Mouse (Mus musculus): Measurements from ENCODE around the gene Mast1. TPM values are rescaled to one million over a fixed set of nuclear protein-coding genes. Genes with fewer than 3 reads are reported as not detected.

Gene Mast1
- total RNA-seq, 2 experiments from 2014 or later = 2.3 to 4.2 TPM

DNA sequence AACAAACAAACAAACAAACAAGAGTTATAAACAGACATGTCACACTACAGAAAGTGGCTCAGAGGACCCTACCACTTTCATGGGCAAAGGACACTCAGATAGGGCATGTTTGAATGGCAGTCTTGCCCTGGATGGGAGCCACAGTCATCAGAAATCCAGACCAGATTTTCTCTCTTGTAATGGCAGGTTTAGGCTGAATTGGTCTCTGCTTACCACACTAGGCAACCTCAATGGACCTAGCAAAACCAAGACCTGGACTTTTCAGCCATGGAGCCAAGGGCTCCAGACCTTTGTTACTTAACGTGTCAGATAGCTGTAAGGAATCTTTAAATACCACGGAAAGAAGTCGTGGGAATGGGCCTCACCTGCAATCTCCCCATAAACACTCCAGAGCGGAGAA is 6.5 kb upstream of the Mast1 start:
- DNase-seq = no peak

DNA sequence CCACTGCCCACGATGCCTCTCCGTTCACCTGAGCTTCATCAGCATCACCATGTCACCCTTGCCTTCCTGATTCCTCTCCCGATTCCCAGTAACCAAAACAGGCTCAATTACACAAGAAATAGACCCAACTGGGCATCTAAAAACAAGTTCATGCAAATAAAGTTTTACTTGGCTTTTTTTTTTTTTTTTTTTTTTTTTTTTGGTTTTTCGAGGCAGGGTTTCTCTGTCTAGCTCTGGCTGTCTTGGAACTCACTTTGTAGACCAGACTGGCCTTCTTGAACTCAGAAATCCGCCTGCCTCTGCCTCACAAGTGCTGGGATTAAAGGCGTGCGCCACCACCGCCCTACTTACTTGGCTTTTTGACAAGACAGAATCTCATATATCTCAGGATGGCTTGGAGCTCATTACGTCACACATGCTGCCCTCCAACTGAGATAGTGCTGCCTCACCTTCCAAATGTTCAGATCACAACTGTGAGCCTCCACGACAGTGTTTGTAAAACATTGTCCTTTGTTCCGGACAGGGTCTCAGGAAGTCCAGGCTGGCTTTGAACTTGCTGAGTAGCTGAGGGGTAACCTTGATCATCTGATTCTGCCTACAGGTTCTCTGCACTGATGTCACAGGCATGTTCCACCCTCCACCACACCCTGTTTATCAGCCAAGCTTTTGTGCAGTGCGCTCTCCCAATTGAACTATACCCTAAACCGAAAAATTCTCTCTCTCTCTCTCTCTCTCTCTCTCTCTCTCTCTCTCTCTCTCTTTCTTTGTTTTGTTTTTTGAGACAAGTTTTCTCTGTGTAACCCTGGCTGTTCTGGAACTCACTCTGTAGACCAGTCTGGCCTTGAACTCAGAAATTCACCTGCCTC is 694 bp upstream of the Mast1 start:
- no peak for DNase-seq

DNA sequence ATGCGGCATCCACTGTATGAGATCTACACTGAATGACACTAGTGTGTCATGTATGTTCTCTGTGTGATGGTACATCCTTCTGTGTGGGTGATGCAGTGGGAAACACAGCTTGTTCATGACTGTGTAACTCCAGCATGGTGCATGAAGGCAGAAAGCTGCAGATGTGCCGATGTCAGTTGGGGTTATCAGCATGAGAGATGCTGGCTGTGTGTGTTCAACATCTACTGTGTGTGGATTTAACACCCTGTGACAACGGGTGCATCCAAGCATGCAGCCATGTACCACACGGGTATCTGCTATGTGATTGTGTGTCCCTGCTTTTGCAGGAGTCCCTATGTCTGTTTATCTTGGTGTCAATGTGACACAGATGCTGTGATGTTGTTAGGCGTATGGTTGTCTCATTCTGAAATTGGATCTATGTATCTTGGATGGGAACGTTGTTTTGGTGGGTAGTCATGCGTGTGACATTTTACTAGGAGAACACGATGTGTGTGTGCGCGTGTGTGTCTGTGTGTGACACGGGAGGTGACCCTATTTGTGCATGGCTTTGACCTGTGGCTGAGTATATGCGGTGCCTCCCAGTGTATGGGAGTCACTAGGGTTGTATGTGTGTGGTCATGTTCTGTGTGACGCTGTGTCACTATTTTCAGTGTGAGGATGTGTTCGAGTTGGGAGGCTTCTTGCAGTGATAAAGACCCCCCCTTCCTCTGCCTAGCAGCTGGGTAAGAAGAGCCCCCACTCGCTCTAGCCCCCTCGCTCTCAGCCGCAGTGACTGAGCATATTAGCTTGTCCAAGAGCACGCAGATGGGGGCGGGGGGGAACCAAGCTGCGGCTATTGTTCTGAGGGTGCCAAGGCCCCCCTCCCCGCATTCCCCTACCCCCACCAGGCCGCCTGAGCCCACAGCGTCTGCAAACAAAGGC is 858 bp downstream of the Mast1 start:
- no peak for DNase-seq

DNA sequence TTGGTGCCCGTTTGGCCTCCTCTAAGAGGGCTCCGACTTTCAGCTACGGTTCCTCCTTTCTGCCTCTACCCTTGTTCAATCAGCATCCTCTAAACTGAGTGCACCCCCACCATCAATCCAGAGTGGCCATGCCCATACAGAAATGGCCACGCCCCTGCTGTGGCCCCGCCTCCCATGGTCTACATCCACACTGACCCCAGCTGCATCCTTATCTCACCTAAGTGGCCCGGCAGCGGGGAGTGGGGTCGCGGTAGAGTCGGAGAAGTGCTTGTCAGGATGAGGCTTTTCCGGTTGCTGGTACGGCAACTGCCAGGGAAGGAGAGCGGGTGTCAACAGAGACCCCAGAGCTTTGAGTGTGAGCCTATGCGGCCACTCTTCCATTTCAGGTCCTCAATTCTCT is 1.7 kb downstream of the Mast1 start:
- no peak for DNase-seq

DNA sequence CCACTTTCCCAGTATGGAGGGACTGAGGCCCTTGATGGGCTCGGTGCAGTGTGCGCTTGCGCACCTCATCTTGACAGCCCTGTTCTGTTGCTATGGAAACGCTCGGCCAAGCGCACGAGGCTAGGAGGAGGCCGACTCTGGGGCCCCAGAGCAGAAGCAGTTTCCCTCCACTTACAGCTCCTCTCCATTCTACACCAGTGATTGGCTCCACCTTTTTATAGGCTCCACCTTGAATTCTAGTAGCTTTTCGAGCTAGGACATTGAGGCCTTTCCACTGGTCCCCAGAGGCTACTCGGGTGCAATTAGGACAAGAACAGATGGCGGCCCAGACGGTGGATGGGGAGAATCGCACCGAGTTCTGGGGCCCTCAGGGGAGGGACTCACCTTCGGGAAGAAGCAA is 2.3 kb downstream of the Mast1 start:
- no peak for DNase-seq

DNA sequence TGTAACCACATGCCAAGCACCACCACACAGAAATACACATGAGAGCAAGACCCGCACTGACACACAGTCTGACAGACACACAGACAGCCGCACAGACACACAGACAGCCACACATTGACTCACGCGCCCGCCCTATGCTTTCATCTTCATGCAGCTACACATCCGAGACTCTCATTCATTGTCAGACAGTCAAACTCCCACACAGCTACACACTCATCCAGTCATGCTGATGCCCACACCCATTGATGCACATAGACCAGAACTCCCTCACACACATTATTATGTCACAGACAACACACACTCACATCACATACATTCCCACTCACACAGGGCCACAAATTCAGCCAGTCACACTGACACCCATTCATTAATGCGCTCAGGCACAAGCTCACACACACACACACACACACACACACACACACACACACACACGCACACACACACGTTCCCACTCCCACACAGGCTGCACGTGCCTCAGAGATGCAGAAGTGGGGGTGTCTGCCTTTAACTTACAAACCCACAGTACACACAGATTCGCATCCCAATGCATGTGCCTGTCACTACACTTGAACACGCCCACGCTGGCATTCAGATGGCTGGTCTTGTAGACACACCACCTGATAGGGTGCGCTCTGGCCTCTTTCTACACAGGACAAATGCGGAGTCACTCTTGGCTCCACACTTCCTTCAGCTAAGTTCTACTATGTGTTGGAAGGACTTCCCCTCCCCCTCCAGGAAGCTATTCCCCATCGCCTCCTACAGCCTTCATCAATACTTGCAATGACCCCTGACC is 3.2 kb downstream of the Mast1 start:
- no peak for DNase-seq

DNA sequence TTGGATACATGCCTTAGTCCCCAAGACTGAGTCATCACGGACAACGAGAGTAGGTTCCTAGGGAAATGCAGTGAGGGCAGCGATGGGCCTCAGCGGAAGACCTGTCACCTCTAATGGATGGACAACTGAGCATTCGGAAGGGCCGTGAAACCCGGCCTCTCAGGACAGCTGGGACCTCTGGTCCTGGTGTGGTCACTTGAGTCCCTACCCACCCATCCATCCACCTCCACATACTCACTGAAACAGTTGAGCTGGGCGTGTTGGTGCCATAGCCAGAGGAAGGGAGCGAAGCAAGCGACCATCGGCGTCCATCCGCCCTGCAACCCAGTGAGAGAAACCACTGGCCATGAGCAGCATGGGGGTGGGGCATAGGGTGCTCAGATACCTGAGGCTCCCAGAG is 6.6 kb downstream of the Mast1 start:
- DNase-seq = no peak

DNA sequence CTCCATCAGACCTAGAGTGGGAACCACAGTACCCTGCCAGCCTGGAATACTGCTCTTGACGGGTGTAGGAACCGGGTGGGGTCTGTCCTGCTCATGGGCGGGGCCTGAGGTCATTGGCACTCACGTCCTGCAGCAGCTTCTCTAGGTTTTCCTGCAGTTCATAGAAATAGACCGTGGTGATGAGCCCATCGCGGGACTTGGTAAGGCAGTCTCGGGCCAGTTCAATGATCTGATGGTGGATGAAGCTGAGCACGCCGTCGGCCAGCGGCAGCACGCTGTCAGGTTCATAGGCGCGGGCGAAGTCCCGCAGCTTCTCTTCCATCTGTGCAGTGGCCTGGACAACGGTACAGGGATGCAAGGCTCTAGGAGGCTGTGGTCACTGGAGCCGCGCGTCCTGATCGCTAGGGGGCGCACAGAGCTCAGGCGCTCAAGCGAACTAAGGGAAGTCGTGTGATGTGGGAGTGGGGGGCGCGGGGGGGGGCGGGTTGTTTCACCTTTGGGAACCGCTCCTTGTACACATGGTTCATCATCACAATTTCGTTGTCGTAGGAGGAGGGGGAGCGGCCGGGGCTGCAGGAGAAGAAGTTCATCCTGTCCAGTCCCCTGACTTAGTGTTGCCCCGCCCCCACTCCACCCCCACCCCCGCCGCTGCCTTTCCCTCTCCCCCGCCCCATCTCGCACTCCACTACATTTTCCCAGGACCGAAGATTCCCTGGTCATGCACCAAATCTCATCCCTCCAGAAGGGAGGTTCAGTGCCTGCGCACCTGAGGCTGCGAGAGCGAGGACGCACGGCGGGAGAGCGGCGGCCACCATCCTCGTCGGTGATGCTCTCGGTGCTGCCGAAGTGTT is 8.5 kb downstream of the Mast1 start:
- peak; percentile 83 for DNase-seq

DNA sequence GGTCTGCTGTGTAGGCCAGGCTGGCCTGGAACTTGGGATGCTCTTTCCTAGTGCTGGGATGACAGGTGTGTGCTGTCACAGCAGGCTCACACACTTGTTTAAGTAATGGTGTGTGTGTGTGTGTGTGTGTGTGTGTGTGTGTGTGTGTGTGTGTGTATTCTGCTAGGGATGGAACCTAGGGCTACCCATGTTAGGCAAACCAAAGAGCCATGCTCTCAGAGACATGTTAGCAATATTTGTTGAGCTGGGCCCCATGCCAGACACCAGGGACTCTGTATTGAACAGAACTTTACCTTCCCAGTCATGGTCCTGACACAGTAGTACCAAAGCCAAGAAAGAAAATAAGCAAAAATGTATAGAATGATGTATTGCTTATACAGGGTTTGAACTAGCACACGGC is 9.6 kb downstream of the Mast1 start:
- no peak for DNase-seq

DNA sequence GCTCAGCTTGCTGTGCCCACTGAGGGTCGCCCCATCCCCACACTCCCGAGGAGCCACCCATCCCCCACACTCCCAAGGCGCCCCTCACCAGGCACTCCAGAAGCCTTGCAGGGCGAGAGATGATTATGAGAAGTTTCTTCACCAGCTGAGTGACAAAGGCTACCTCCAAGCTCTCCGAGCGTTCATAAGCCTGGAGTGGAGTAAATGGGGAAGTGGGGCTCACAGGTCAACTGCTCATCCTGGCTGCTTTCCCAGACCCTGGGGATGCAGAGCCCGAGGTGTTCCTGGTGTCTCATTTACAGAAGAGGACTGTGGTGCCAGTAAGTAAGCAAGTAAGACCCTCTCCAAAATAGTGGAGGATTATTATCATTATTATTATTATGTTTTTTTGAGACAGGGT is 11.6 kb downstream of the Mast1 start:
- no peak for DNase-seq

DNA sequence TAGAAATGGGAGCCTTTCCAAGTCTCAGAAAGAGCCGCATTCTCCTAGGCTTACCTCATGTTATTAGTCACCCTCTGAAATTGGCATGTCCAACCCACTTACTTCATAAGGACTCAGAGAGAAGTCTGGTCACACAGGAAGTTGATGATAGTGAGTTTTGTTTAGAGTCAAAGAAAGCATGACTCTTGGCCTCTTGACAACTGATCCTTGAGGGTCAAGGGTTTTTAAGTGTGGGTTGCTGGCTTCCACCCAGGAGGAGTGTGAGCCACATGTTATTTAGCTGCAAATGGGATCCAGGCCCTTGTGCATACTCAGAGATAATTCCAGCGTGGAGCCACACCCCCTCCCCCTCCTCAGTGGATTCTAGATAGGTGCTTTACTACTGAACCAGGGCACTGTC is 15.6 kb downstream of the Mast1 start:
- DNase-seq = no peak

DNA sequence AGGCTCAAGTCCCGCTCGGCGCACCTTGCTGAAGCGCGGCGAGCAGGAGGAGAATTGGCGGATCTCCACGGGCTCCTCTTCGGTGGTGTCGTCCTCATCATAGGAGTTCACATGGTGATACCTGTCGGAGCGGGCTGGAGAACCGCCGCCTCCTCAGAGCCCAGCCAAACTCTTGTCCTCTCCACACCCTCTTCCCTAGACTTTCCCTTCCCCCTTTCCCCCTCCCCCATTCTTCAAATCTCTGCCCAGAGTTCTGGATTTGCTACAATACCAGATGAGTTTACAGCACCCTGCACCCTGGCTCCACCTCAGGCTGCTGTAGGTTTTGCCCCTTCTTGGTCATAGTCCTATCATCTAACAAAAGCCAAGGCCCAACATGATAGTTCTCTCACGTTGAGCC is 18.5 kb downstream of the Mast1 start:
- DNase-seq = no peak

DNA sequence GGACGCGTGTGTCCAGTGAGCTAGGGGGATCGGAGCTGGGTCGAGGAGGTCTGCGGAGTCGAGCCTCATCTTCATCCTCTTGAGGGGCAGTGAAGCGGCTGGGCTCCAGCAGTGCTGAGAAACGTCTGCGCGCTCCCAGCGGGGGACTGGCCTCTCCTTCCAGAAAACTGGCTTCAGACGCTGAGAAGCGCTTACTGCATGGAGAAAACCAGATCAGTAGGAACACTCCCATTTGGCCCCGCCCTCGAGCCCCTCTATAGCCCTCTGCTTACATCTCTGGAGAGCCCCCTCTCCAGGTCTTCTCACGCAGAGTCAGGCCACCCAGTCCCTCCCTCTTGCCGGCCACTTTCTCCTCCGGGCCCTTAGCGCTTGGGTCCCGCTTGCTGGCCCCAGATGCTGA is 19.4 kb downstream of the Mast1 start:
- no peak for DNase-seq

DNA sequence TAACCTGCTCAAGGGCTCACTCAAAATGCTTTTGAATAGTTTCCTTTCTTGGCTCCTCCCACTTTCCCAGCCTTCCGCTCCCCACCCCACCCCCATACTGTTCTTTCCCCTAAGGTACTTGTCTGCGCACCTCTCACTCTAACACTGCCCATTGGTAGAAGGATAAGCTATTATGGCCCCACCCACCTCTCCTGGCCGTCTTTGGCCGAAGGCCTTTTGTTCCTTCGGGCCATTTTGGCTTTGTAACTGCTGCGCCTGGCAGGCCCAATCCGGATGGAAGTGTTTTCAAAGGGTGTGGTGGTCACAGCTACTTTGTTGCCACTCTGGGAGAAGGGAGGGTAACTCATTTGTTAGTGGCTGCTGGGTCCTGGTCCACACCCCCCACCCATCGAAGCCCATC is 21.9 kb downstream of the Mast1 start:
- DNase-seq = no peak

DNA sequence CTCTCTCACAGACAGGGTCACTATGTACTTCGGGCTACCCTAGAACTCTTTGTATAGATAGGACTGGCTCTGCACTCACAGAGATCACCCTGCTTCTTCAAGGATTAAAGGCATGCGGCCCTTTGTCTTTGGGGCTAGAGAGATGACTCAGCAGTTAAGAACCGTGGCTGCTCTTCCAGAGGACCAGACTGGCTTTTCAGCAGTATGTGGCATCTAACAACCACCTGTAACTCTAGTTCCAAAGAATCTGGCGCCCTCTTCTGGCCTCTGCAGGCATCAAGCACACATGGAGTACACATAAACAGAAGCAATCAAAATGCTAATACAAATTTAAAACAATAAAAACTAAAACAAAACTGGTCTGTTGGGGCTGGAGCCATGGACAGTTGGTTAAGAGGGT is 23.2 kb downstream of the Mast1 start:
- no peak for DNase-seq

DNA sequence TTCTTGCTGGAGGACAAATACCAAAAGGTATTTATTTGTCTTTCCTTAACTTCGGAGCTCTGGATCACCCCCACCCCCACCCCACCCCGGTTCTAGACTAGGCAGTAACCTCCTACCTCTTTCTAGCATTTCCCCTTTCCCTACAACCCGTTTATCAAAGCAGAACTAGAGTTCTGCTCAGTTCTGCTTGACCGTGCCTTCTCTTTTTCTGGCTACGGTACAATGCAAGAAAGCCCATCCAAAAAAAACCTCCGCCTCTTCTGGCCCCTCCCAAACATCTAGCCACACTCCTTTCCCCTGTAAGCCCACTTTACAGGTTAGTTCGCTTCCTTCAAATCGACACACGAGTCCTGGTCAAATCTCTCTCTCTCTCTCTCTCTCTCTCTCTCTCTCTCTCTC is 23.7 kb downstream of the Mast1 start:
- DNase-seq = no peak

DNA sequence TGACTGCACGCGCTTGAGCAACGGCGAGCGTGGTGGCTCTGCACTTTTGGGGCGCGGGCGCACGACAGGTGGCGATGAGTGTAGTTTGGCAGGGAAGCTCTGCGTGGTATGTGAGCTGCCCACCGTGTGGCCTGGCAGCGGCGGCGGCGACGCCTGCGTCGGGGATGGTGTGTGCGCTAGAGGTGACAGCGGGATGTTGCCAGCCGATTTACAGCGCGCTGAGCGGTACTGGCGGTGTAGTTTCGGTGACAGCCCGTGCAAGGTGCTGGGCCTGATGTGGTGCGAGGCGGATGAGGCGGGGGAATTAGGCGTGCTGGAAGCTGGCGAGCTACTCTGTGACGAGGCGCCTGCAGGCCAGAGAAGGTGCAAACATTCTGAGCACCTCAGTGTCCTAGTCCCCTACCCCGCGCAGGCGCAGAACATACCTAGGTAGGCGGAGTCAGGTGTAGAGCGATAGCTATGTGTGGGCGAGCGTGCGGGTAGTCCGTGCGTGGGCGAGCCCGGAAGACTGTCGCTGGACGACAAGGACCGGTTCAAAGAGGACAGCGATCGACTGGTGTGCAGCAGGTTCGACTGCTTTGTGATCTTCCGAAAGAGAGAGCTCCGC is 24.2 kb downstream of the Mast1 start:
- DNase-seq = peak; percentile 71

DNA sequence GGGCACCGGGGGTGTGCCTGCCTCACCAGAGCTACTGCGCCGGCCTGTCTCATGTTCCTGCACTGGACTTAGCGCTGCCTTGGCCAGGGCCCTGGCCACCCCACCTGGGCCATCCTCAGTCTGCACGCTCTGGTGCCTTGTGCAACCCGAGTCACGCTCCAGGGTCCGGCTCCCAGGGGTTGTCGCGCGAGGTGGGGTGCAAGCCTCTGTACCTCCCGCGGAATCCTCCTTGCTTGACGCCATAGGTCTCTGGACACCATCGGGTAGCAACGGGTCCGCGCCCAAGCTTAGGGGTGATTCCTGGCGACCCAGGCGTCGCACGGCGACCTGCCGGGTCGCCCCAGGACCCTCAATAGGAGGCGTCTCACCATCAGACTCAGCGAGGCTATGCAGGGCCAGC is 24.8 kb downstream of the Mast1 start:
- no peak for DNase-seq

DNA sequence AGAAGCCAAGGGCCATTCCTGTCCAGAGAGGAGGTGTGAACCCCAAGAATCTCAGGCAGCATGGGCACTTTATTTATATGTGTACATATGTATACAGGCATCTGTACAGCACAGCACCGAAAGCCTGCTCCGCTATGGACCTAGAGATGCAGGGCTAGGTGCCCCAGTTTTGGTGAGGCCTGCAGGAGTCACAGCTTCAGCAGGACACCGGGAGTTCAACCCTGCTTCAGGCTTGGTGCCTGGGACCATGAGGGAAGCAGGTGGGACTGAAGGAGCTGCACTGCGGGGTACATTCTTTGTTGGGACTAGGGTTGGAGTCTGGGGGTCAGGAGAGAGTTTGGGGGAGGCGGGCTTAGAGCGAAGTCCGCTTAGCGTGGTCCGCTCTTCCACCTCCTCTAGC is 25.3 kb downstream of the Mast1 start:
- DNase-seq = no peak

DNA sequence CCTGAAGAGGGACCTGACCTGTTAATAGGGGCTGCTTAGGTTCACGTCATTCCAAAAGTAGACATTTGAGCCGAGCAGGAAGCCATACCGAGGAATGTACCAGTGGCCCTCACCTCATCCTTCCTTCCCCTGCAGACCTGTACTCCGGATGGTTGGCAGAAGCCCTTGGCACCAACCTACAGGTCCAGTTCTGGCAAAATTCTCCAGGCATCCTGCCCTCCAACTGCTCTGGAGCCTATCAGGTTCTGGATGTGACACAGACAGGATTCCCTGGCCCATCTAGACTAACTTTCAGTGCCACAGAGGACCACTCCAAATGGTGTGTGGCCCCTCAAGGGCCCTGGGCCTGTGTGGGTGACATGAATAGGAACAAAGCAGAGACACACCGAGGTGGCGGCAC is 26.6 kb downstream of the Mast1 start:
- DNase-seq = no peak

DNA sequence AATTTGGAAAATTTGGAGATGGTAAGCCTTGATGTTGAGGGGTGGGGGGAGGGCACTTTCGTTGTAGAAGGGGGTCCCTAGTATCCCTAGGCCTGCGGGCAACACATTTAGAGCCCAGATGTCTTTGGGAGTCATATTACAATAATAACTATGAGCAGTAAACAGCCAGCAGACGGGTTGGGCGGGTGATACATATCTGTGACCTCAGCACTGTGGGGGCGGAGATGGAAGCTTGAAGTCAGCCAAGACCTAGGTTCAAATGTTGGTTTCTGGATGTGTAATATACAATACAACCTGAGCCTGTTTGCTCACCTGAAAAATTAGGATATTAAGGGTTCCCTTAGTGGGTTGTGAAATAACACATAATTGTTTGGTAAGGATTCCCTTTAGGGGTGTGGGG is 27.2 kb downstream of the Mast1 start:
- no peak for DNase-seq

Data from adrenal gland, postnatal 10 days (tissue).